Mouse (Mus musculus) lung, embryonic 14.5 days (tissue): Measurements from ENCODE around the gene Treml1. TPM values are rescaled to one million over a fixed set of nuclear protein-coding genes. Genes with fewer than 3 reads are reported as not detected.
A peak's percentile ranks its signal among the peaks of the same experiment; 100 is the strongest.

Experiments used
- ATAC-seq: fragments of 200-750 bp; cut with Nextera tagmentation; 2 replicates; pipeline ENCODE4 v1.8.0; 2017; ENCODE audit warnings: mild to moderate bottlenecking, moderate TSS enrichment, moderate library complexity; ENCODE audit not compliant: insufficient read depth
- DNase-seq: peaks from one replicate; pipeline ENCODE4 v3.0.0-alpha.2; 2015
- H3K27ac ChIP-seq: fragments of 300-500 bp; sonication (generic); 2 replicates; pipeline ENCODE4 v1.5.1; 2014; ENCODE audit warnings: low read depth, mild to moderate bottlenecking, moderate library complexity
- H3K27me3 ChIP-seq: fragments of 300-500 bp; sonication (generic); 2 replicates; pipeline ENCODE4 v1.6.1; 2014; ENCODE audit warnings: low read length, control low read depth; ENCODE audit not compliant: insufficient read depth
- H3K36me3 ChIP-seq: fragments of 300-500 bp; sonication (generic); 2 replicates; pipeline ENCODE4 v1.6.1; 2014; ENCODE audit warnings: control low read depth; ENCODE audit not compliant: insufficient read depth
- H3K4me1 ChIP-seq: fragments of 300-500 bp; sonication (generic); 2 replicates; pipeline ENCODE4 v1.6.1; 2014; ENCODE audit warnings: antibody characterized with exemption, control low read depth; ENCODE audit not compliant: insufficient read depth
- H3K4me2 ChIP-seq: fragments of 300-500 bp; sonication (generic); 2 replicates; pipeline ENCODE4 v1.6.1; 2014; ENCODE audit warnings: mild to moderate bottlenecking
- H3K4me3 ChIP-seq: fragments of 300-500 bp; sonication (generic); 2 replicates; pipeline ENCODE4 v1.5.1; 2014; ENCODE audit warnings: low read depth, low read length
- H3K9ac ChIP-seq: fragments of 300-500 bp; sonication (generic); 2 replicates; pipeline ENCODE4 v1.6.1; 2014
- H3K9me3 ChIP-seq: fragments of 300-500 bp; sonication (generic); 2 replicates; pipeline ENCODE4 v1.6.1; 2016; ENCODE audit warnings: low read depth, low read length, control low read depth
- CTCF ChIP-seq: IDR thresholded peaks from 2 replicates; pipeline ENCODE4 v1.5.1; 2016; ENCODE audit warnings: antibody characterized with exemption, low read depth
- WGBS: fragments of 180-500 bp; shearing (Covaris S2); extraction: QIAGEN DNeasy Blood & Tissue Kit; methylation state at CpG from one replicate; pipeline ENCODE4 v1.1.7; 2014; 5-methylcytosine and 5-hydroxymethylcytosine counted together
- polyA plus RNA-seq: library from polyadenylated mRNA; unstranded; fragments of >200 nt; fragmentation: Nextera tagmentation; extraction: Ambion mirVana; gene quantifications from 2 replicates; pipeline ENCODE4 v1.2.1, GENCODE M21; 2014

Gene Treml1
- polyA plus RNA-seq, 1 experiment from 2014 or later = 3.1 TPM

DNA sequence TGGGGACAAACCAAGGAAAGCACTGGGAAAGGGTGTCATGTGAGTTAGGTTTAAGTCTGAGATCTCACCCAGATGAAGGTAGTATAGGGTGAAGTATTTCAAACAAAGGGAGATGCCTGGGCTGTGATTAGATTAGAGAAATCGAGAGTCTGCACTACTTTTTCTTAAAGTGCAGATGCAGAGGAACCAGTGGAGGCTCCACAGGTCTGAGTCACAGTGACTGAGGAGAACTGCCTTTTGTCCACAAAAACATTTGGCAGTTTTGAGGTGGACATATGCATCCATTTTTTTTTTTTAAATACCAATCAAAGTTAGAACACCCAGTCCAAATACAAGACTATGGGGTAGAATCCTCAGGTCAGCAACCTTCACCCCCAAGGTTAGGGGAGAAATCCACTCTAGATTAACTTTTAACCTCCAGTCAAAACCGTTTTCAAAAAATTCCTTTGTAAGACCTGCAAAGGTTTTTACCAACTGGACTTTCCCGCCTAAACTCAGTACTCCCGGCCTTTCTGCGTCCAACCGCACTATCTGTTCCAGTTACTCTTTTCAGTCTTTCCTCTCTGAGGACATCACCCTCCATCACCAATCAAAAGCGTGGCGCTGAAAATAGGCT lies 48.3 kb downstream of the Treml1 start:
- Histone ChIP-seq H3K36me3 (peaks cover 14% of the 10 kb centered on the region; the same call in 1 of the 2 replicates), H3K9me3 (no peaks in the 10 kb centered on the region), H3K4me2 (peak overlapping the region; percentile 88), H3K4me1 (peaks cover 12% of the 10 kb centered on the region), H3K27me3 (no peaks in the 10 kb centered on the region), H3K4me3 (peak overlapping the region; percentile 92), H3K27ac (peak overlapping the region; percentile 100), H3K9ac (peak overlapping the region; percentile 100)
- TF ChIP-seq CTCF = no peak
- WGBS = 2% methylated on average over 8 of the region's 8 CpGs
- DNase-seq = no peak
- no peak for ATAC-seq

DNA sequence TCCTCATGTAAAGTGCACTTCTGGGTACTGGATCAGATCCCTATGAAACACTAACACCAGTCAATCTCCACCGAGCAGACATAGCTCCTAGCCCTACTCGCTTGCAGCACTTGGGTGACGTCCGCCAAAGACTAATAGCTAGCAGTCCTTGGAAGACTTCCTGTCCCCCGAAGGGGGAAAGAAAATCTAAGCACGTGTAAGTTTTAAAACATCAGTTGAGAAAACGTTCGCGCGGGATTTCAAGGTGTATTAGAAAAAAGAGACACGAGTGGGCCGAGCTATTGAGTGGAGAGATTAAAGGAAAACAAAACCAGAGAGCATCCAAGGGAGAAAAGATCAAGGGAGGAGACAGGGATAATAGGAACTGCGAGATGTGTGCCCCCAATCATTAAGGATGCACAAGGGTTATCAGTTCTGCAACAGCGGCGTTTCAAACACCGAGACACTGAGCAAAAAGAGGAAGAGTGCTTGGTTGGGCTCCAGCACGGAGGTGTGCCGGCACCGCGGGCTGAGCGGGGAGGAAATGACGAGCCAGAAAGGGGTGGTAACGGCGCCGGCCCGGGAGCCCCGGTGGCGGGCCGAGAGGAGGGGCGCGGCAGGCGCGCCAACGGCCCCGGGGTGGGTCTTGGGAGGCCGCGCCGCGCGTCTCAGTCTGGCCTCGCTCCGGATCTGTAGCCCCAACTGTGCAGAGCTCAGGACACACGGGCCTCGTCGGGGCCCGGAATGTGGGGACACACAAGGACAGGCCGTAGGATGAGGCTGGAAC lies 49.0 kb downstream of the Treml1 start:
- Histone ChIP-seq H3K9ac (peak overlapping the region; percentile 100), H3K4me3 (peak overlapping the region; percentile 92), H3K36me3 (peaks cover 18% of the 10 kb centered on the region), H3K27ac (peak overlapping the region; percentile 100), H3K4me2 (peak overlapping the region; percentile 88), H3K4me1 (peaks cover 12% of the 10 kb centered on the region), H3K27me3 (no peaks in the 10 kb centered on the region), H3K9me3 (no peaks in the 10 kb centered on the region)
- WGBS = 0% methylated on average over 47 of the region's 47 CpGs
- ATAC-seq = peak; percentile 40
- no peak for TF ChIP-seq CTCF
- peak; percentile 84 for DNase-seq

DNA sequence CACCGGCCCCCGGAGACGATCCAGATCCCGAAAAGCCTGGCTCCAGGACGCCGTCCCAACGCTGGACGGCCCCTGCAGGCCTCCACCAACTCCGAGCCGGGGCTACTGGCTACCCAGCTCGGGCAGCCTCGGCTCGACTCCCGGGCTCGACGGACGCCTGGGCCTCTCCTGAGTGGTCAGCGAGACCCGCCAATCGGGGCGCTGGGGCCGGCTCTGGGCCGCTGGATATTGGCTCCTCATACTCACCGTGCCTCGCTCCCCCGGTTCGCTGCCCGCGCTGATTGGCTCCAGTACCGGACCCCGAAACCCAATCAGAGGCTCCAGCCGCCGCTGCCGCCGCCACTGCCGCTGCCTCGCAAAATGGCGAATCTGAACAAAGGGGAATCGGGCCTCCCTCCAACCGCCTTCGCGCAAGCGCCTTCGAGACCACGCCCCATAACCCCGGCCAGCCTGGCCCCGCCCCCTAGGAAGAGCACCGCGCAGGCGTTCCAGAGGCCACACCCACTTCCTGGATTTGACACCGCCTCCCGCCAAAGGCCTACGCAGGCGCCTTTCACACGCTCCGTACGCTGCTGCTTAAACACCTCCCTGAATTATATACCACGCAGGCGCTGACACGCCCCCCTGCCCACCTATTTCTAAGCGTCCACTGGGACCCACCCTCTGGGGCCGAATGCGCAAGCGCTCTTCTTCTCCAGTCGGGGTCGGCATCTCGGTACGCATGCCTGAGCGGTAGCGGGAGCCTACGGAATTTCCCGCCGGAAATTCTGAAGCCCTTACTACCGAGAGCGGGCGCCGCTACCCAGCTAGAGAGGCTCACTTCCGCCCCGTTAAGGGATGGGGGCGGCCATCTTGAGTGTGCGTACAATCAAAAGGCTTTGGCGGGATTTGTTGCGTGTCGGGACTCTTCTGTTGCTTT lies 49.9 kb downstream of the Treml1 start, which contains the start of the genes Nfya and Oard1:
Gene Nfya (minus strand): TSS at position 527 of the 919 bp plus-strand sequence.
Gene Oard1 (plus strand): TSS at position 635 of the 919 bp plus-strand sequence.
- Histone ChIP-seq H3K36me3 (peaks cover 25% of the 10 kb centered on the region), H3K27ac (peak within 1 kb of the TSS; percentile 100), H3K4me3 (peak within 1 kb of the TSS; percentile 92), H3K27me3 (no peaks in the 10 kb centered on the region), H3K4me1 (peaks cover 12% of the 10 kb centered on the region), H3K9me3 (no peaks in the 10 kb centered on the region), H3K4me2 (peak within 1 kb of the TSS; percentile 88), H3K9ac (peak within 1 kb of the TSS; percentile 100)
- ATAC-seq (peak; percentile 97), DNase-seq (peak; percentile 100)
- no peak for TF ChIP-seq CTCF
- WGBS = under 1% methylated on average over 84 of the region's 84 CpGs

DNA sequence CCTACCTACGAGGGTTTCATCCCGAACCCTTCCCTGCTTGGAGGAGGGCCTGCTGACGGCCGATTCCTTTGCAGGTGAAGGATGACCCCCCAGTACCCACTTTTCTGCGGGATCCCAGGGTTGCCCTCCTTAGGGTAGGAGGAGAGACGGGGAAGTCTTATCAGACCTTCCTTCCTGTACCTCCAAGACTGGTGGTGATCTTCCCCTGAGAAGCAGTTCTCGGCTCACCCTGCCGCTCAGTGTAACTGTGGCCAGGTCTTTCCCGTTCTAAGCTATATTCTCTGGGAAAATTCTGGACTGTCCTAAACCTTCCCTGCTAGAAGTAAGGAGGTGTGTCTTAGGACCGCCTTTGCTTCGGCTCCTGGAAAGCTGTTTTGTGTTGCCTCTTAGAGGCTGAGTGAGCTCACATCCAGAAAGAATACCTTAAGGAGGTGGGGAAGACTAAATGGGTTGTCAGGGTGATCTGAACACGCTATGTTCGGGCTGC lies 50.6 kb downstream of the Treml1 start:
- DNase-seq (peak; percentile 71), ATAC-seq (peak; percentile 12)
- Histone ChIP-seq H3K36me3 (peaks cover 32% of the 10 kb centered on the region), H3K9me3 (no peaks in the 10 kb centered on the region), H3K4me3 (peak overlapping the region; percentile 92), H3K27me3 (no peaks in the 10 kb centered on the region), H3K9ac (peak overlapping the region; percentile 73), H3K27ac (peak overlapping the region; percentile 99), H3K4me2 (peak overlapping the region; percentile 66), H3K4me1 (peaks cover 12% of the 10 kb centered on the region)
- no peak for TF ChIP-seq CTCF
- WGBS = under 1% methylated on average over 13 of the region's 13 CpGs

DNA sequence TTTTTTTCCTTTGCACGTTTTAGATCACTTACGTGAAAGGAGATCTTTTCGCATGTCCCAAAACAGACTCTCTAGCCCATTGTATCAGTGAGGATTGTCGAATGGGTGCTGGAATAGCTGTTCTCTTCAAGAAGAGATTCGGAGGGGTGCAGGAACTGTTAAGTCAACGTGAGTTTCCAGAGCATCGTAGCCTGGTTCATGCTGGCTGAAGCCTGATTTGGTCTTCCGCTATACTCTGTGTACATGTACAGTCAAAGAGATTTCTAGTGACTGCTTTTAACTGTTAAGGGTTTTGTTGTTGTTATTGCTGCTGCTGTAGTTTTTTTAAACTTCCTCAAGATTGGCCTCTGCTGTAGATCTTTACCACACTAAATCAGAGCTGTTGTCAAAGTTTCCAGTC lies 51.5 kb downstream of the Treml1 start:
- peak overlapping the region; percentile 92 for H3K4me3 ChIP-seq
- DNase-seq = peak; percentile 62
- peaks cover 37% of the 10 kb centered on the region for H3K36me3 ChIP-seq
- no peak for TF ChIP-seq CTCF
- peak overlapping the region; percentile 66 for H3K4me2 ChIP-seq
- ATAC-seq = no peak
- peaks cover 12% of the 10 kb centered on the region for H3K4me1 ChIP-seq
- H3K27ac ChIP-seq = peak overlapping the region; percentile 99
- H3K9ac ChIP-seq = peak overlapping the region; percentile 73
- WGBS = 28% methylated on average over 8 of the region's 8 CpGs
- no peaks in the 10 kb centered on the region for H3K27me3 ChIP-seq
- H3K9me3 ChIP-seq = no peaks in the 10 kb centered on the region

DNA sequence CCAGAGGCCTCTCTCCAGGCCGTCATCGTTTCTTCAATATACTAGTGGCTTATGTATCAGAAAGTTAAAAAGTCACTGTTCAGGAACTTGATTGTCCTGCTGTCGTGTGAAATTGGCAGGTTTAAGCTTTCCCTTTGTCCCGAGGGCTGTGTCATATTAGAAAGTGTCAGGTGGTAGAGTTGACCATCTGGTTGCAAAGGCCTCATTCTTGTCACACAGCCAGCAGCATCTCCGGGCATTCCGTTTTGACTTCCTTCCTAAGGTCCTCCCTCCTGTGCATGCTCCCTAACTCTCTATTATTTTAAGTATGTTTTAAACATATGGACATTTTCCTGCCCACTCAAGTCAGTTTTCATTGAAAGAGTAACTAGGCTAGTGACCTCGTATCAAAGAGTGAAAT lies 56.3 kb downstream of the Treml1 start:
- H3K27me3 ChIP-seq = no peaks in the 10 kb centered on the region
- WGBS = 69% methylated on average over 7 of the region's 7 CpGs
- ATAC-seq (no peak), DNase-seq (peak; percentile 53)
- TF ChIP-seq CTCF = no peak
- no peak overlapping the region for H3K9ac ChIP-seq
- no peak overlapping the region for H3K4me2 ChIP-seq
- no peak overlapping the region for H3K4me3 ChIP-seq
- peaks cover 8% of the 10 kb centered on the region for H3K4me1 ChIP-seq
- H3K36me3 ChIP-seq = peaks cover 56% of the 10 kb centered on the region
- H3K27ac ChIP-seq = peak overlapping the region; percentile 26; the same call in 1 of the 2 replicates
- H3K9me3 ChIP-seq = no peaks in the 10 kb centered on the region

Other genes with a start within 250 kb of the Treml1 start
- gene 9830107B12Rik, start 213.6 kb upstream of the Treml1 start, polyA plus RNA-seq = not detected in 2 replicates
- not detected in 2 replicates for gene A530064D06Rik, start 192.6 kb upstream of the Treml1 start, polyA plus RNA-seq
- gene Trem1, start 127.1 kb upstream of the Treml1 start, polyA plus RNA-seq = 0.14 TPM in 1 of 2 replicates, not detected in the other
- gene Trem3, start 112.1 kb upstream of the Treml1 start, polyA plus RNA-seq = 0.25 and 0.45 TPM in 2 replicates
- gene Treml4, start 95.6 kb upstream of the Treml1 start, polyA plus RNA-seq = 0.13 TPM in 1 of 2 replicates, not detected in the other
- 0.12 and 0.43 TPM in 2 replicates for gene Treml2, start 60.4 kb upstream of the Treml1 start, polyA plus RNA-seq
- gene B430306N03Rik, start 43.8 kb upstream of the Treml1 start, polyA plus RNA-seq = 0.26 and 0.33 TPM in 2 replicates
- 6.2 and 6.5 TPM in 2 replicates for gene Trem2, start 13.5 kb upstream of the Treml1 start, polyA plus RNA-seq
- gene Nfya, start 50.0 kb downstream of the Treml1 start, polyA plus RNA-seq = 30.3 and 30.5 TPM in 2 replicates
- gene Oard1, start 50.1 kb downstream of the Treml1 start, polyA plus RNA-seq = 75.2 and 77.9 TPM in 2 replicates
- 1.3 and 5.6 TPM in 2 replicates for gene Apobec2, start 73.0 kb downstream of the Treml1 start, polyA plus RNA-seq
- gene Tspo2, start 91.6 kb downstream of the Treml1 start, polyA plus RNA-seq = 1.5 and 1.9 TPM in 2 replicates
- gene Unc5cl, start 95.0 kb downstream of the Treml1 start, polyA plus RNA-seq = 1.4 and 1.5 TPM in 2 replicates